Mouse (Mus musculus) heart, embryonic 11.5 days (tissue): ENCODE measurements at regions not wholly inside any gene's neighbourhood (a gene's known extent, or its start where the extent isn't known, plus 50 kb on each side); places are given as distances from the start of the nearest gene placed in this dataset.

Experiments
- ATAC-seq: fragments of 200-750 bp; cut with Nextera tagmentation; replicated peaks from 2 replicates; pipeline ENCODE4 v1.8.0; 2017; ENCODE audit warnings: moderate library complexity; ENCODE audit not compliant: insufficient number of reproducible peaks, low FRiP score, low TSS enrichment
- H3K27ac ChIP-seq: fragments of 300-500 bp; sonication (generic); 2 replicates; pipeline ENCODE4 v1.5.1; 2014; ENCODE audit warnings: mild to moderate bottlenecking, low read depth, low read length
- H3K27me3 ChIP-seq: fragments of 300-500 bp; sonication (generic); 2 replicates; pipeline ENCODE4 v1.6.1; 2014; ENCODE audit warnings: mild to moderate bottlenecking, low read length, mixed read lengths; ENCODE audit not compliant: control insufficient read depth, insufficient read depth
- H3K36me3 ChIP-seq: fragments of 300-500 bp; sonication (generic); 2 replicates; pipeline ENCODE4 v1.6.1; 2014; ENCODE audit warnings: mild to moderate bottlenecking, low read length, moderate library complexity, mixed read lengths; ENCODE audit not compliant: control insufficient read depth, insufficient read depth
- H3K4me1 ChIP-seq: fragments of 300-500 bp; sonication (generic); 2 replicates; pipeline ENCODE4 v1.6.1; 2014; ENCODE audit warnings: low read length; ENCODE audit not compliant: control insufficient read depth, insufficient read depth
- H3K4me2 ChIP-seq: fragments of 300-500 bp; sonication (generic); 2 replicates; pipeline ENCODE4 v1.6.1; 2014; ENCODE audit warnings: mild to moderate bottlenecking, moderate library complexity
- H3K4me3 ChIP-seq: fragments of 300-500 bp; sonication (generic); 2 replicates; pipeline ENCODE4 v1.5.1; 2014; ENCODE audit warnings: low read depth, low read length
- H3K9ac ChIP-seq: fragments of 300-500 bp; sonication (generic); 2 replicates; pipeline ENCODE4 v1.6.1; 2014; ENCODE audit warnings: mild to moderate bottlenecking, low read depth, low read length, moderate library complexity
- H3K9me3 ChIP-seq: fragments of 300-500 bp; sonication (generic); replicated peaks from 2 replicates; pipeline ENCODE4 v1.6.1; 2016; ENCODE audit warnings: low read length; ENCODE audit not compliant: control insufficient read depth
- WGBS: fragments of 180-500 bp; shearing (Covaris S2); extraction: QIAGEN DNeasy Blood & Tissue Kit; methylation state at CpG from one replicate; pipeline ENCODE4 v1.1.7; 2014; ENCODE audit not compliant: insufficient replicate concordance; 5-methylcytosine and 5-hydroxymethylcytosine counted together

GRCm38 (mm10) chr4:105629581-105629980 is 160.1 kb upstream of the Gm12728 start:
- ATAC-seq = no peak
- Histone ChIP-seq H3K27me3 (no peaks in the 10 kb centered on the region; the same call in 1 of the 2 replicates), H3K4me3 (no peak overlapping the region), H3K36me3 (no peaks in the 10 kb centered on the region), H3K9me3 (no peaks in the 10 kb centered on the region), H3K9ac (no peak overlapping the region), H3K4me2 (no peak overlapping the region), H3K4me1 (no peaks in the 10 kb centered on the region), H3K27ac (no peak overlapping the region)
- WGBS = 91% methylated on average over 4 of the region's 4 CpGs

DNA sequence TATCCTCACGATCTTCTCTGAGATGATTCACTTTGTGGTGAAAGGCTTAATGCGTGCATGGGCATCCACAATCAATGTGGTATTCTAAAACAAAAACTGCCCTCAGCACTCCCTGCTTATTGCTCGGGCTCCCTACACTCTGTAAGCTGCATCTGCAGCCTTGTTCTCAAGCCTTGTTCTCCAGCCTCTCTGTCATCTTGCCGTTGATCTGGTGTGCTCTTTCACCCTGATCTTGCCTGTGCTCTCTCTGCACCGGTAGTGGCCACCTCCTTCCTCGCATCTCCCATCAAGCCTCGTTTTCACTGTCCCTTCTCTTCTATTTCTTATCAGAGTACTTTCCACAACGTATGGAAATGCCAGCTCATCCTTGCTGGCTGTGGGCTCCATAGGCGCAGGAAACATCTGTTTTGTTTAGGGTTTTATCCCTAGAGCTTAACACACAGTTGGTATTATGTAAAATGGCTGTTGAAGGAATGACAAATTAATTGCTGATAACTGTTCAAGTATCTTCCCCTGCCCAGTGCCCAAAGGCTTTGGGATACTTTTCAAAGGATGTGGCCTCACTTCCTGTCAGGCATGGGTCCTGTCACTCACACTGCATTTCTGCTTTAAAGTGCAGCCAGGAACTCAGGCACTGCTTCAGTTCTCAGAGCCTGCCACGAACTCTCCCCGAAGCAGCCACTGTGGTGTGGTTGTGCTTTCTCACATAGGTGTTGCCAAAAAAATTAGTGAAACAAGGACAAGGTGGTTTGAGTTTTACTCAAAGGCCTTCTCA is 158.9 kb upstream of the Gm12728 start:
- Histone ChIP-seq H3K4me1 (no peaks in the 10 kb centered on the region), H3K27ac (no peak overlapping the region), H3K27me3 (no peaks in the 10 kb centered on the region; the same call in 1 of the 2 replicates), H3K4me2 (no peak overlapping the region), H3K9ac (no peak overlapping the region), H3K4me3 (no peak overlapping the region), H3K9me3 (no peaks in the 10 kb centered on the region), H3K36me3 (no peaks in the 10 kb centered on the region)
- WGBS = 46% methylated on average over 11 of the region's 11 CpGs
- ATAC-seq = peak; percentile 18; the same call in 1 of the 2 replicates

DNA sequence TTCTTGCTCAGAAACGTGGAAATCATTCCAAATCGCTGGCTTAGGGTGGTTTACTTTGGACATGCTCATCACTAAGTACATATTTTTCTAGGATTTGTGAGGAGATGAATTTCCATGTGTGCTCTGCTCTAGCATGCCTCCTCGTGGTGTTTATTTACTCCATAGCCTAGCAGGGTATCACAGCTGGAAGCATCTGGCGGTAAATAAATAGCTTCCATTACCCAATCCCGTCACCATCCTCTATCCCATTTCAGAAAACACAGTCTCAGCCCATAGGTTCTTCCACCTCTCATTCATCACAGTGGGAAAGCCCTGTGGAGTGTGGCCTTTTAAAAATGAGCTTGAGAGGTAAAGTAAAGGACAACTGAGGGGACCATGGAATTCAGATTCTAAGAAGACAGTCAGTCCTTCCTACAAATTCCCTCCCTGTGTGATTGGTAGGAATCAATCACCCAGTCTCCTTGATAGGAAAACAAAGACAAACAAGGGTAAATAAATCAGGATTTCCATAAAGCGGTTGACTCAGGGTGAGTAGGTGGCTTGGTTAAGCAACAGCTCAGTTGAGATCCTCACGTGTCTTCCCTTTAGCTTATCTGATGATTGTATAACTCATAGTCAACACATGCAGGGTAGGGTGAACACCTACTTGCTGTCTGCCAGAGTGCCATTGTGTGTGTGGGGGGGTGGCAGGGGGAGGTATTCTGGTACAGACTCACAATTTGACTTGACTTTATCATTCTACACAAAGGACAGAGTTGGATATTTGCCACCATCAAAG is 156.9 kb upstream of the Gm12728 start:
- Histone ChIP-seq H3K9ac (no peak overlapping the region), H3K4me2 (no peak overlapping the region), H3K4me1 (no peaks in the 10 kb centered on the region), H3K9me3 (no peaks in the 10 kb centered on the region), H3K27ac (no peak overlapping the region), H3K4me3 (no peak overlapping the region), H3K36me3 (no peaks in the 10 kb centered on the region), H3K27me3 (no peaks in the 10 kb centered on the region; the same call in 1 of the 2 replicates)
- ATAC-seq = no peak
- WGBS = 71% methylated on average over 7 of the region's 7 CpGs

- Histone ChIP-seq H3K36me3 (no peaks in the 10 kb centered on the region), H3K27ac (no peak overlapping the region), H3K4me2 (no peak overlapping the region), H3K9ac (no peak overlapping the region), H3K9me3 (no peaks in the 10 kb centered on the region), H3K4me3 (no peak overlapping the region), H3K27me3 (no peaks in the 10 kb centered on the region; the same call in 1 of the 2 replicates), H3K4me1 (no peaks in the 10 kb centered on the region)
- no peak for ATAC-seq
- WGBS = 91% methylated on average over 3 of the region's 3 CpGs
These were observed 155.9 kb upstream of the Gm12728 start for GRCm38 (mm10) chr4:105633789-105634188.

- Histone ChIP-seq H3K27me3 (no peaks in the 10 kb centered on the region), H3K4me2 (no peak overlapping the region), H3K9ac (no peak overlapping the region), H3K27ac (no peak overlapping the region), H3K4me3 (no peak overlapping the region), H3K9me3 (no peaks in the 10 kb centered on the region), H3K4me1 (no peaks in the 10 kb centered on the region), H3K36me3 (no peaks in the 10 kb centered on the region)
- no peak for ATAC-seq
- 65% methylated on average over 4 of the region's 4 CpGs for WGBS
These were observed 148.9 kb upstream of the Gm12728 start for GRCm38 (mm10) chr4:105640793-105641192.

DNA sequence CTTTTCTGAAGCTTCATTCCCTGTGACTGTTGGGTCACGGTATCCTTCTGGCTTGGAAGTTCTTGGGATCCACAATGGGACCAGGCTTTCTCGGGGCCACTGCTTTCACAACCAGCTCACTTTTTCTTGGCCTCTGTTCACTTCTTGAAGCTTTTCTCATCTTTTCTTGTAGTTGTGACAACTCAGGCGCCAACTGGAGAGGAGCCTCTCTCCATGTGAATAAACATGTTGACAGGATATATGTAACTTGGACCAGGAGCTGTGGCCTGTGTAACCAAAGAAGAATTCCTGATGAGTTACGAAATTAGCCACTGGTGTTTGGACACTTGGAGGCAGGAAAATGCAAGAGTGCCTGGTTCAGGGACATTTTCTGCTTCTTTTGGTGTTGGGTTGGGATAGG is 148.1 kb upstream of the Gm12728 start:
- H3K36me3 ChIP-seq = no peaks in the 10 kb centered on the region
- H3K4me3 ChIP-seq = no peak overlapping the region
- no peaks in the 10 kb centered on the region for H3K27me3 ChIP-seq
- no peak overlapping the region for H3K4me2 ChIP-seq
- no peak overlapping the region for H3K9ac ChIP-seq
- H3K4me1 ChIP-seq = no peaks in the 10 kb centered on the region
- no peaks in the 10 kb centered on the region for H3K9me3 ChIP-seq
- WGBS = 81% methylated on average over 4 of the region's 4 CpGs
- no peak for ATAC-seq
- no peak overlapping the region for H3K27ac ChIP-seq

- Histone ChIP-seq H3K4me2 (no peak overlapping the region), H3K27ac (no peak overlapping the region), H3K4me1 (no peaks in the 10 kb centered on the region), H3K36me3 (no peaks in the 10 kb centered on the region), H3K9ac (no peak overlapping the region), H3K4me3 (no peak overlapping the region), H3K9me3 (no peaks in the 10 kb centered on the region), H3K27me3 (no peaks in the 10 kb centered on the region)
- no peak for ATAC-seq
- 54% methylated on average over 7 of the region's 7 CpGs for WGBS
These were observed 140.7 kb upstream of the Gm12728 start for GRCm38 (mm10) chr4:105648820-105649446.

- H3K9me3 ChIP-seq = no peaks in the 10 kb centered on the region
- no peak for ATAC-seq
- H3K27ac ChIP-seq = no peak overlapping the region
- no peak overlapping the region for H3K9ac ChIP-seq
- no peak overlapping the region for H3K4me2 ChIP-seq
- no peak overlapping the region for H3K4me3 ChIP-seq
- WGBS = 77% methylated on average over 2 of the region's 2 CpGs
- no peaks in the 10 kb centered on the region for H3K4me1 ChIP-seq
- no peaks in the 10 kb centered on the region for H3K36me3 ChIP-seq
- no peaks in the 10 kb centered on the region for H3K27me3 ChIP-seq
These were observed 140.2 kb upstream of the Gm12728 start for GRCm38 (mm10) chr4:105649447-105649833.
